Mouse (Mus musculus) thymus, adult 2 months (tissue): Measurements from ENCODE around the gene P2rx6.
"Not testable (repeated sequence)": the region's sequence is repeated elsewhere in the genome, so short reads cannot be mapped to it uniquely, and the experiment has no call there.

ENCODE experiments used
- CTCF ChIP-seq: fragments of 200-500 bp; IDR thresholded peaks from 2 replicates; pipeline ENCODE4 v1.5.1; 2012; ENCODE audit warnings: mild to moderate bottlenecking, control low read depth, low read length, moderate library complexity, borderline replicate concordance; ENCODE audit not compliant: control insufficient read depth, poor library complexity, insufficient read depth; ENCODE audit errors: extremely low read depth
- POLR2A ChIP-seq: fragments of 200-500 bp; IDR thresholded peaks from 2 replicates; pipeline ENCODE4 v1.6.1; 2012; ENCODE audit warnings: mild to moderate bottlenecking, low read length, control low read depth, moderate library complexity; ENCODE audit not compliant: control insufficient read depth, poor library complexity, insufficient read depth; ENCODE audit errors: extremely low read depth

DNA sequence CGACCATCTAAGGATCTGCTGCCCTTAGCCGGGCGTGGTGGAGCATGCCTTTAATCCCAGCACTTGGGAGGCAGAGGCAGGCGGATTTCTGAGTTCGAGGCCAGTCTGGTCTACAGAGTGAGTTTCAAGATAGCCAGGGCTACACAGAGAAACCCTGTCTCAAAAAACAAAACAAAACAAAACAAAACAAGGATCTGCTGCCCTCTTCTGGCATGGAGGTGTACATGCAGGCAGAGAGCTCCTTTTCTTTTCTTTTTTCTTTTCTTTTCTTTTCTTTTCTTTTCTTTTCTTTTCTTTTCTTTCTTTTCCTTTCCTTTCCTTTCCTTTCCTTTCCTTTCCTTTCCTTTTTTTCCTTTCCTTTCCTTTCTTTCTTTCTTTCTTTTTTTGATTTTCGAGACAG lies 53.1 kb downstream of the P2rx6 start:
- not testable (repeated sequence) for TF ChIP-seq POLR2A, CTCF
